Mouse (Mus musculus) C2C12 (cell line): ENCODE results near the gene Psmc3ip. TPM values are rescaled to one million over a fixed set of nuclear protein-coding genes. Genes with fewer than 3 reads are reported as not detected.

Experiments used
- H3K27me3 ChIP-seq: one replicate; pipeline ENCODE4 v1.6.1; 2011; ENCODE audit not compliant: control insufficient read depth, insufficient read depth, insufficient read length
- H3K36me3 ChIP-seq: one replicate; pipeline ENCODE4 v1.6.1; 2011; ENCODE audit not compliant: control insufficient read depth, insufficient read depth
- H3K4me3 ChIP-seq: one replicate; pipeline ENCODE4 v1.5.1; 2011; ENCODE audit warnings: mild to moderate bottlenecking, control low read depth; ENCODE audit not compliant: poor library complexity, insufficient read depth, severe bottlenecking
- H3K79me2 ChIP-seq: one replicate; pipeline ENCODE4 v1.6.1; 2011; ENCODE audit not compliant: control insufficient read depth, insufficient read depth
- H3K79me3 ChIP-seq: one replicate; pipeline ENCODE4 v1.6.1; 2011; ENCODE audit warnings: low read depth, control low read depth
- H3ac ChIP-seq: one replicate; pipeline ENCODE3; 2011; ENCODE audit warnings: low read depth; ENCODE audit not compliant: control insufficient read depth, insufficient read length
- CEBPB ChIP-seq: IDR thresholded peaks from one replicate; pipeline ENCODE4 v1.6.1; 2011; ENCODE audit warnings: low read depth, mild to moderate bottlenecking, control low read depth, moderate library complexity
- CTCF ChIP-seq: IDR thresholded peaks from one replicate; pipeline ENCODE4 v1.5.1; 2011; ENCODE audit not compliant: control insufficient read depth, insufficient read depth, insufficient read length
- FOSL1 ChIP-seq: IDR thresholded peaks from one replicate; pipeline ENCODE4 v1.8.0; 2011; ENCODE audit warnings: mild to moderate bottlenecking, low read length; ENCODE audit not compliant: poor library complexity, insufficient read depth, severe bottlenecking
- MAX ChIP-seq: IDR thresholded peaks from one replicate; pipeline ENCODE4 v1.6.1; 2011; ENCODE audit warnings: mild to moderate bottlenecking, control low read depth
- MYOD1 ChIP-seq: IDR thresholded peaks from one replicate; pipeline ENCODE4 v1.6.1; 2011; ENCODE audit warnings: low read depth; ENCODE audit not compliant: control insufficient read depth, insufficient read length
- MYOG ChIP-seq: IDR thresholded peaks from one replicate; pipeline ENCODE4 v1.6.1; 2011; ENCODE audit not compliant: control insufficient read depth, insufficient read length; ENCODE audit errors: extremely low read depth
- USF1 ChIP-seq: IDR thresholded peaks from one replicate; pipeline ENCODE4 v1.6.1; 2011; ENCODE audit warnings: low read depth, mild to moderate bottlenecking, control low read depth, moderate library complexity
- polyA plus RNA-seq: library from polyadenylated mRNA; unstranded; fragments of >200 nt; fragmentation: generic; extraction: Trizol; gene quantifications from one replicate; pipeline ENCODE4 v1.2.1, GENCODE M21; 2012; ENCODE audit warnings: missing spikeins

Gene Psmc3ip
- polyA plus RNA-seq, 1 experiment = 24.0 TPM

- H3K79me3 ChIP-seq = no peaks in the 10 kb centered on the region
- H3K4me3 ChIP-seq = no peak overlapping the region
- TF ChIP-seq MAX (peak; percentile 55), FOSL1 (no peak), MYOD1 (no peak), CEBPB (no peak), USF1 (peak; percentile 15), MYOG (no peak), CTCF (peak; percentile 80)
- H3K79me2 ChIP-seq = no peaks in the 10 kb centered on the region
- H3K36me3 ChIP-seq = no peaks in the 10 kb centered on the region
- H3ac ChIP-seq = no peak overlapping the region
- no peaks in the 10 kb centered on the region for H3K27me3 ChIP-seq
Measured at GRCm38 (mm10) chr11:101066549-101067412, 28.5 kb downstream of the Psmc3ip start.

- H3K79me3 ChIP-seq = no peaks in the 10 kb centered on the region
Measured at GRCm38 (mm10) chr11:101065002-101065401, 30.2 kb downstream of the Psmc3ip start.

GRCm38 (mm10) chr11:101064462-101064861 lies 30.8 kb downstream of the Psmc3ip start:
- H3K4me3 ChIP-seq = no peak overlapping the region

More at GRCm38 (mm10) chr11:101065002-101065401, 30.2 kb downstream of the Psmc3ip start:
- H3K4me3 ChIP-seq = no peak overlapping the region
- no peak for TF ChIP-seq CTCF
- no peak for TF ChIP-seq MAX
- TF ChIP-seq USF1 = no peak
- no peak for TF ChIP-seq MYOD1
- TF ChIP-seq MYOG = no peak
- no peak for TF ChIP-seq FOSL1
- TF ChIP-seq CEBPB = no peak
- no peaks in the 10 kb centered on the region for H3K79me2 ChIP-seq
- H3K36me3 ChIP-seq = no peaks in the 10 kb centered on the region
- no peak overlapping the region for H3ac ChIP-seq
- no peaks in the 10 kb centered on the region for H3K27me3 ChIP-seq

GRCm38 (mm10) chr11:101063676-101064327 lies 31.4 kb downstream of the Psmc3ip start:
- Histone ChIP-seq H3K36me3 (no peaks in the 10 kb centered on the region), H3K4me3 (no peak overlapping the region), H3K79me2 (no peaks in the 10 kb centered on the region), H3K27me3 (no peaks in the 10 kb centered on the region), H3ac (no peak overlapping the region), H3K79me3 (no peaks in the 10 kb centered on the region)
- no peak for TF ChIP-seq MAX
- TF ChIP-seq MYOD1 = peak; percentile 19
- no peak for TF ChIP-seq CEBPB
- TF ChIP-seq CTCF = no peak
- TF ChIP-seq MYOG = no peak
- no peak for TF ChIP-seq FOSL1

More at GRCm38 (mm10) chr11:101064462-101064861, 30.8 kb downstream of the Psmc3ip start:
- no peaks in the 10 kb centered on the region for H3K36me3 ChIP-seq
- H3ac ChIP-seq = no peak overlapping the region
- H3K79me2 ChIP-seq = no peaks in the 10 kb centered on the region
- no peaks in the 10 kb centered on the region for H3K27me3 ChIP-seq
- H3K79me3 ChIP-seq = no peaks in the 10 kb centered on the region
- TF ChIP-seq CEBPB (no peak), MYOD1 (no peak), FOSL1 (no peak), MAX (no peak)

- H3K36me3 ChIP-seq = no peaks in the 10 kb centered on the region
- H3K4me3 ChIP-seq = no peak overlapping the region
- H3K79me2 ChIP-seq = no peaks in the 10 kb centered on the region
- H3ac ChIP-seq = no peak overlapping the region
- TF ChIP-seq MYOD1 (no peak), USF1 (no peak), FOSL1 (no peak), CTCF (no peak)
- no peaks in the 10 kb centered on the region for H3K27me3 ChIP-seq
- no peaks in the 10 kb centered on the region for H3K79me3 ChIP-seq
Measured at GRCm38 (mm10) chr11:101062971-101063675, 32.1 kb downstream of the Psmc3ip start.
